Mouse (Mus musculus) megakaryocyte, embryonic 14.5 days (primary cell): ENCODE results near the gene Zfp853. TPM values are rescaled to one million over a fixed set of nuclear protein-coding genes. Genes with fewer than 3 reads are reported as not detected.
A peak's percentile ranks its signal among the peaks of the same experiment; 100 is the strongest.

ENCODE experiments used
- H3K27me3 ChIP-seq: replicated peaks from 2 replicates; pipeline ENCODE3; 2012; ENCODE audit warnings: inconsistent platforms
- H3K36me3 ChIP-seq: replicated peaks from 2 replicates; pipeline ENCODE3; 2012; ENCODE audit warnings: low read length, inconsistent platforms, mixed read lengths
- H3K4me1 ChIP-seq: 2 replicates; pipeline ENCODE4 v1.6.1; 2012; ENCODE audit warnings: inconsistent platforms
- H3K4me3 ChIP-seq: replicated peaks from 2 replicates; pipeline ENCODE3; 2012; ENCODE audit warnings: moderate library complexity, mild to moderate bottlenecking, inconsistent platforms
- H3K9me3 ChIP-seq: 2 replicates; pipeline ENCODE4 v1.6.1; 2012; ENCODE audit warnings: inconsistent platforms
- FLI1 ChIP-seq: IDR thresholded peaks from 2 replicates; pipeline ENCODE4 v1.6.1; 2012; ENCODE audit warnings: low read length, inconsistent platforms, mixed read lengths
- GATA1 ChIP-seq: IDR thresholded peaks from 3 replicates; pipeline ENCODE4 v1.6.1; 2012; ENCODE audit warnings: mixed read lengths, low read length, inconsistent platforms, borderline replicate concordance
- polyA plus RNA-seq: library from polyadenylated mRNA; stranded (reverse); fragments of >175 nt; gene quantifications from 2 replicates; pipeline ENCODE4 v1.2.3, GENCODE M21; 2012; ENCODE audit warnings: low replicate concordance; ENCODE audit not compliant: insufficient read depth

Zfp853 gene
- polyA plus RNA-seq, 1 experiment: 0.06 TPM

DNA sequence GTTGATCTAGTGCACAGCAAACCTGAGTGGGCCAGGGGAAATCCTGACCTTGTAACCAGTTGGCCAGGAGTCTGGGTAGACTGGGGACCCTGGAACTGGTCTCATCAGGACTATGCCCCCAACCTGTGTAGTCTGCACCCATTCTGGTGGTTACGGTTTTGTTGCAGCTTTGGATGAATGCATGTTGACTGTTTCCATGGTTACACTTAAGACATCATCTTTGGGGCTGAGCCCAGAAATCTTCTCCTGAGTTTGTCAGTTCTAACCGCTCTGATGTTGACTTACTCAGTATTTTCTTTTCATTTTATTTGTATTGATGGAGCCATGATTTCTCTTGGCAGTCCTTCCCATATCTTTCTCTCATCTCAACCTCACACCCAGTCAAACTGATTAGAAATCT lies 1.9 kb upstream of the Zfp853 start:
- Histone ChIP-seq H3K4me3 (no peak overlapping the region), H3K27me3 (peaks cover 52% of the 10 kb centered on the region), H3K36me3 (peaks cover 23% of the 10 kb centered on the region), H3K9me3 (peaks cover 16% of the 10 kb centered on the region), H3K4me1 (peaks cover 26% of the 10 kb centered on the region)
- TF ChIP-seq GATA1: no peak
- TF ChIP-seq FLI1: no peak

DNA sequence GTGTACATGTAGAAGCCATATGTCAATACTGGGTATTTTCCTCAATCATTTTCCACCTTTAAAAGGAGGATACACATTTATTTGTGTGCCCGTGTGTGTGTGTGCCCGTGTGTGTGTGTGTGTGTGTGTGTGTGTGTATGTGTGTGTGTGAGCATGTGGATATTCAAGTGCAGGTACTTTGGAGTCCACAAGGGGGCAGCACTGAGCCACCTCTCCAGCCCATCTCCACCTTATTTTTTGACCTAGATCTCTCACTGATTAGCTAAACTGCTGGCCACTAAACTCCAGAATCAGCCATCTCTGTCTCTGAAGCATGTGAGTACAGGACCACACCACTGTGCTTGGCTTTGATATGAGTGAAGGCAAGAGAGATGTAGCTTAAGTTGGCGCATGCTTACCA lies 1.4 kb upstream of the Zfp853 start:
- Histone ChIP-seq H3K36me3 (peaks cover 18% of the 10 kb centered on the region), H3K4me1 (peaks cover 26% of the 10 kb centered on the region), H3K9me3 (peaks cover 15% of the 10 kb centered on the region), H3K4me3 (no peak overlapping the region), H3K27me3 (peaks cover 56% of the 10 kb centered on the region)
- TF ChIP-seq FLI1 (no peak), GATA1 (no peak)

DNA sequence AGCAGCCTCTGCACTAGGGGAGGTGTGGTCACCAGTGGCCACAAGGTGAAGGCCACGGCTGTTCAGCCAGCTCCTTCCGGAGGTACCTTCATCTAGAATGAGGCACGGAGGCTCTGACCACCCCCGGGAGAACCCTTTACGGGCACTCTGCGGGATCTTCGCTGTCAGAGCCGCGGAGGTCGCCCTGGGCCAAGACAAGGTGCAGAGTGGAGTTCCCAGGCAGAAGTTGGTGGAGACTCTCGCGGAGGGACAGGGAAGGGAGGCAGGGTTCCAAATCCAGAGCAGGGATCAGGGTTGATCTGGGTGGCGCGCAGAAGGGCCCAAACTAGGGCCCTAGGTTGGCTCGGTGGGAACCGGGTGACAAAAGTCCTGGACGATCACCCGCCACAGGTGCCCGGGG lies 544 bp downstream of the Zfp853 start:
- Histone ChIP-seq H3K4me1 (peaks cover 36% of the 10 kb centered on the region), H3K27me3 (peaks cover 76% of the 10 kb centered on the region), H3K4me3 (no peak overlapping the region), H3K36me3 (peaks cover under 1% of the 10 kb centered on the region), H3K9me3 (peaks cover 33% of the 10 kb centered on the region)
- no peak for TF ChIP-seq GATA1
- no peak for TF ChIP-seq FLI1

DNA sequence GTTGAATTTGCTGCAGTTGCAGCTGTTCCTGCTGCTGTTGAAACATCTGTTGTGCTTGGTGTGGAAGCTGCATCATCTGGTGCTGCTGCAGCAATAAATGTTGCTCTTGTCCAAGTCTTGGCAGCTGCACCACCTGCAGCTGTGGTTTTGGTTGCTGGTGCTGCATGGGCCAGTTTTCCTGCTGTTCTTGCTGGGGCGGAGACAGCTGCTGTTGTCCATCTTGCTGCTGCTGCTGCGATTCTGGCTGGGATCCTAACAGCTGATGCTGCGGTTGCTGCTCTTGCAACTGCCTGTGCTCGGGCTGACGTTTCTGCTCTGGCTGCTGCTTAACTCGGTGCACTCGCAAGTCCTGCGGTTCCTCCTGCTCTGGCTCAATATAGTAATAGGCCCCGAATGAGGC lies 4.1 kb downstream of the Zfp853 start:
- peaks cover 99% of the 10 kb centered on the region for H3K27me3 ChIP-seq
- TF ChIP-seq FLI1 (no peak), GATA1 (no peak)
- H3K36me3 ChIP-seq: no peaks in the 10 kb centered on the region
- H3K4me1 ChIP-seq: peaks cover 26% of the 10 kb centered on the region
- H3K4me3 ChIP-seq: no peak overlapping the region
- H3K9me3 ChIP-seq: peaks cover 25% of the 10 kb centered on the region

DNA sequence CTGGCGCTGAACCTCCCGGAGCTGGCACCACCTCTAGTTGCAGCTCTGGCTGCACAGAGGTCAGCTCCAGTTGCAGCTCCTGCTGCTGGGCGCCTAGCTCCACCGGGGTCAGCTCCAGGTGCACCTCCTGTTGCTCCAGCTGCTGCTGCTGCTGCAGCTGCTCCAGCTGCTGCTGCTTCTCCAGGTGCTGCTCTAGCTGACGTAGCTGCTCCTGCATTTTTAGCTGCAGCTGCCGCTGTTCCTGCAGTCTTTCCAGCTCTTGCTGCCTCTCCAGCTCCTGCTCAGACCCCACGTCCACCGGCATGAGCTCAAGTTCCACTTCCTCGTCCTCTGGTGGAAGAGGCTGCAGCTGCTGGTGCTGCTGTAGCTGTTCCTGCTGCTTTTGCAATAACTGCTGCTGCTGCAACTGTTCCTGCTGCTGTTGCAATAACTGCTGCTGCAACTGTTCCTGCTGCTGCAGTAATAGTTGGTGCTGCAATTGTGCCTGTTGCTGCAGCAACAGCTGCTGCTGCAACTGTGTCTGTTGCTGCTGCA lies 5.0 kb downstream of the Zfp853 start:
- Histone ChIP-seq H3K36me3 (no peaks in the 10 kb centered on the region), H3K4me3 (peak overlapping the region; percentile 79), H3K9me3 (peaks cover 25% of the 10 kb centered on the region; the same call in 1 of the 2 replicates), H3K27me3 (peaks cover 96% of the 10 kb centered on the region), H3K4me1 (peaks cover 21% of the 10 kb centered on the region)
- TF ChIP-seq FLI1: no peak

DNA sequence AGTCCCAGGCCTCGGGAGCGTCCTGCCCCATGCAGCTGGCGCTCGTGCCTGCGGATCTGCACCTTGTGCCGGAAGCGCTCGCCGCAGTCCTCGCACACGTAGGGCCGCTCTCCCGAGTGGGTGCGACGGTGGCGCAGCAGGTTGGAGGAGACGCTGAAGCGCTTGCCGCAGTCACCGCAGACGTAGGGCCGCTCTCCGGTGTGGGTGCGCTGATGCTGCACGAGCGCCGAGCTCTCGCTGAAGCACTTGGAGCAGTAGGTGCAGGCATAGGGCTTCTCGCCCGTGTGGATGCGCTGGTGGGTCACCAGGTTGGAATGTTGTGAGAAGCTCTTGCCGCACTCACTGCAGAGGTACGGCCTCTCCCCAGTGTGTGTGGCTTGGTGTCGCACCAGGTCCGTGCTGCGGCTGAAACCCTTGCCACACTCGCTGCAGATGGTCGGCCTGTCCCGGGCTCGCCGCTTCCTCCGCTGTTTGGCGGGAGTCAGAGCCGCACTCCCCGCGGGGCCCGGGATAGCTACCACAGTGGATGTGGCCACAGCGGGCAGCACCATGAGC lies 5.6 kb downstream of the Zfp853 start:
- peaks cover 16% of the 10 kb centered on the region for H3K4me1 ChIP-seq
- TF ChIP-seq GATA1: no peak
- no peak for TF ChIP-seq FLI1
- peaks cover 30% of the 10 kb centered on the region for H3K9me3 ChIP-seq
- H3K27me3 ChIP-seq: peaks cover 93% of the 10 kb centered on the region
- peak overlapping the region; percentile 79 for H3K4me3 ChIP-seq
- no peaks in the 10 kb centered on the region for H3K36me3 ChIP-seq

DNA sequence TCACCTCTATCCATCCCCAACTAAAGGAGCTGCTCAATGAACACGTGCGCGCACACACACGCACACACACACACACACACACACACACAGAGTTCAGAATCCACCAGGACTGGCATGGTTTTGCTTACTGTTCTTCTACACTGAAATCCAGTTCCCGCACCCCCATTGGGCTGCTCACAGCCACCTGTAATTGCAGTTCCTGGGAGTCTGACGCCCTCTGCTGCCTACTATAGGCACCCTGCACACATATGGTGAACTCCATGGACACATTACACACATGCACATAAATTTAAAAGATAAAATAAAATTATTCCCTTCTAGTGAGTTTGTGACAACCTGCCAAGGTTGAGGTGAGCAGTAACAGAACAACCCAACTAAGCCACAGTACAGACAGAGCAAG lies 8.7 kb downstream of the Zfp853 start:
- Histone ChIP-seq H3K27me3 (peaks cover 82% of the 10 kb centered on the region), H3K36me3 (no peaks in the 10 kb centered on the region), H3K4me1 (peaks cover 22% of the 10 kb centered on the region), H3K9me3 (peaks cover 26% of the 10 kb centered on the region), H3K4me3 (no peak overlapping the region)
- TF ChIP-seq GATA1 (no peak), FLI1 (no peak)

DNA sequence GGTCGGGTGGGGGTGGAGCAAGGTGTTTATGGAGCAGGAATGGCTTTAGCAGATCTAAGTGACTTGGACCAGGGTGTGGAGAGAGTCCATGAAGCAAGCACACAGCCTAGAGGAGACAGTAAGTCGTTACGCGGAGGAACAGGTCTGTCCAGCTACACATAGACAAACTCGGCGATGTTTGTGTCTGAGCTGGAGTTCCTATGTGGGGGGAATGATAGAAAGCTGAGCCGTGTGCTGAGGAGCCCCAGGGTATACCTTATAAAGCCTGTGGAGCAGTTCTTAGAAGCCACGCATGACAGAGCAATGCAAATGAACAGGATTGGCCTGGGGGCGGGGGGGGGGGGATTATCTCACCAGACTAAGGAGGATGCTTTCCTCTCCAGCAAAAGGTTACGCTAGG lies 14.2 kb downstream of the Zfp853 start:
- no peak for TF ChIP-seq FLI1

DNA sequence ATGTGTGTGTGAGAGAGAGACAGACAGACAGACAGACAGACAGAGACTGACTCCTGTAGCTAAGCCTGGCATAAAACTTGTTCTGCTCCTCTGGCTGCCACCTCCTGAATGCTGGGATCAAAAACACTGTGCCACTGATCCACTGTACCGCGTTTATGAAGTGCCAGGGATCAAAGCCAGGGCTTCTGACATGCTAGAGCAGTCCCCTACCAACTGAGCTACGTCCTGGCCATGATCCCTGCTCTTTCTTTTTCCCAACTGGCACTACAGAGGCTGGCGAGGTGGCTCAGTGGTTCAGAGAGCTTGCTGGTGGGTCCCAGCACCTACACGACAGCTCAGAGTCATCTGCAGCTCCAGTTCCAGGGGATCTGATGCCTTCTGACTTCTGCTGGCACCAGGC lies 17.7 kb downstream of the Zfp853 start:
- Histone ChIP-seq H3K36me3 (no peaks in the 10 kb centered on the region), H3K9me3 (peaks cover 6% of the 10 kb centered on the region; the same call in 1 of the 2 replicates), H3K4me1 (peaks cover 26% of the 10 kb centered on the region), H3K27me3 (peaks cover 81% of the 10 kb centered on the region), H3K4me3 (no peak overlapping the region)
- TF ChIP-seq GATA1: no peak
- TF ChIP-seq FLI1: no peak

More for the DNA sequence above, 14.2 kb downstream of the Zfp853 start:
- peaks cover 77% of the 10 kb centered on the region for H3K27me3 ChIP-seq
- peaks cover 11% of the 10 kb centered on the region for H3K4me1 ChIP-seq
- H3K4me3 ChIP-seq: no peak overlapping the region
- H3K9me3 ChIP-seq: peaks cover 13% of the 10 kb centered on the region
- H3K36me3 ChIP-seq: no peaks in the 10 kb centered on the region

DNA sequence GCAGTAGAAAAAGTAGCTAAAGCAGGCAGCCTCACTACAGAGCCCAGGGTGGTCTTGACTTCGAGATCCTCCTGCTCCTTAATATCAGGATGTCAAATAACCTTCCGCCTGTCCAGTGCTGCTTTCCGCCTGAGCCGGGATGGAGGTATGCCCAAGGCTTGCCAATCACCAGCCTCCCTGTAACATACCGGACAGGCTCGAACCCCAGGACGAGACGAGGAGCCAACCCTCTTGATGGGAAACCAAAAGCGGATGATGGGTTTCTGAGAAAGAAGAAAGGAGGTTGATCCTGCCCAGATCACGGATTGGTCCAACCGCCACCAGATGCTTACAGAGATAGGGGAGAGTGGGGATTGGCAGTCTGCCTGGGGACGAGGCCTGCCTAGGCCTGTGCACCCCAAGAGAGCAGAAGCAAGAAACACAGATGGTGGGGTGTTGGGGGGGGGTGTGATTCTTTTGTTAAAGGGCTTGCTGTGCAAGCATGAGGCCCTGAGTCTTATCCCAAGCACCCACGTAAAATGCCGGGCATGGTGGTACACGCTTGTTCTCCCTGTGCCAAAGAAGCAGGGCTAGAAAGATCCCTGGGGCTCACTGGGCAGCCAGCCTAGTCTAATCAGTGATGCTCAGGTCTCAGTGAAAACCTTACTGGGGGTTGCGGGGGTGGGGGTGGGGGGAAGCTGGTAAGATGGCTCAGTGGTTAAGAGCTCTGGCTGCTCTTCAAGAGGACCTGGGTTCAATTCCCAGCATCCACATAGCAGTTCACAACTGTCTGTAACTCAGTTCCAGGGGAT lies 20.7 kb downstream of the Zfp853 start:
- Histone ChIP-seq H3K4me3 (no peak overlapping the region), H3K27me3 (peaks cover 80% of the 10 kb centered on the region), H3K4me1 (peaks cover 45% of the 10 kb centered on the region)

More for the DNA sequence above, 20.7 kb downstream of the Zfp853 start:
- no peak for TF ChIP-seq FLI1
- no peak for TF ChIP-seq GATA1
- no peaks in the 10 kb centered on the region for H3K36me3 ChIP-seq
- H3K9me3 ChIP-seq: 0 out of 2 replicates have a peak, but pooled peaks cover 2% of the 10 kb centered on the region
